Mouse (Mus musculus) lung, adult 10 weeks (tissue): ENCODE results near the gene Mbd4. TPM values are rescaled to one million over a fixed set of nuclear protein-coding genes. Genes with fewer than 3 reads are reported as not detected.

Source experiments
- polyA plus RNA-seq: library from polyadenylated mRNA; stranded (reverse); fragments of 350-450 nt; fragmentation: Illumina TruSeq; extraction: RNeasy Lipid Tissue Mini Kit (QIAGEN cat#74804); gene quantifications from one replicate; pipeline ENCODE4 v1.2.3, GENCODE M21; 2014; ENCODE audit warnings: low read depth, low replicate concordance; ENCODE audit not compliant: insufficient read depth

The Mbd4 gene
- polyA plus RNA-seq, result 1.9 TPM

DNA sequence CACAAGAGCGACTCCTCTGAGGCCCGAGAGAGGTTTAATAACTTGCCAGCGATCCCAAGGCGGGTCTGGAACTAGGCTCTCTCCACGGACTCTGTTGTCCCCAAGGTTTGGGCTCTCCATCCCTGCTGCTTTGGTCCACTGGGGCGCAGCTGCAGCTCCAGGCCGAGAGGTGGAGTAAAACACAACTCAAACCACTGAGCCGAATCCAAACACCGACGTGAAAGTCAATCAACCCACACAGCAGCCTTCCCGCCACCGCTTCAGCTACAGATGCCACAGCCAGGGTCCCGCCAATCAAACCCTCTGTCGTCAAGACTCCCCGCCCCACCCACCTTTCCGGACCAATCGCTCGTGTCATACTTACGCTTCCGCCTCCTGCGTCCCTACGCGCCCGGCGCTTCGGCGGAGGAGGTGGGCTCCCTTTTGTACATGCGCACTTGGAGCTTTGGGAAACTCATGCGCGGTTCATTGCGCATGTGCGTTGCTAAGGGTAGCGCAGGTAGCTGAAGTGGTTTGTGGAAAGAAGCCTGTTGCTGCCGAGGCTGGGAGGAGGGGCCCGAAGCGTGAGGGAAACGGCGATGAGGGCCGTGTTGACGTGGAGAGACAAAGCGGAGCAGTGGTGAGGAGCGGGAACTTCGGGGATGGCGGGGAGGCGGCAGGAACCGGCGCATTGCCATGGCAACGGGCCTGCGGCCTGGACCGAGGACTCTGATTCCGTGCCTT lies at the start of gene Mbd4, which contains the start of gene Ift122:
Mbd4 (minus strand) TSS at position 281 of the 723 bp plus-strand sequence.
Ift122 (plus strand) TSS at position 380 of the 723 bp plus-strand sequence.

DNA sequence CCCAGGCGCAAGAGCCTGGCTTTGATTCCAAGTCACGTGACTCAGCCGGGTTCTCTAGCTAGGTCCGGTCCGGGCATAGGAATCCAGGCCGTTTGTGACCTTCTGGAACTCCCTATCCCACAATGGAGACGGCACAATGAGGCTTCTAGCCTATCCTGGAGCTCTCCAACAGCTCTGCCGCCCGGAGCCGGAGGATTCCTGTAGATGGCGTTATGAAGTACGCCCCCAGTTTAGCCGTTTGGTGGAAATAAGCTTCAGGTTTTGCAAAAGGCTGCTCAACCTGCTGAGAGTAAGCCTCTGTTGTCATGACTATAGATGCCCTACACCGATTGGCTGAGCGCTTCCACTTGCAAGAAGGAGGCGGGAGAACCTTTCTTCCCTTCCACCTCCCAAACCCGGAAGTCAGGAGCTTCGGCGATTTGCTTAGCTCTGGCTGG lies 15.0 kb downstream of the Mbd4 start, which contains the start of gene Efcab12:
Efcab12 (minus strand) TSS at position 252 of the 437 bp plus-strand sequence.

DNA sequence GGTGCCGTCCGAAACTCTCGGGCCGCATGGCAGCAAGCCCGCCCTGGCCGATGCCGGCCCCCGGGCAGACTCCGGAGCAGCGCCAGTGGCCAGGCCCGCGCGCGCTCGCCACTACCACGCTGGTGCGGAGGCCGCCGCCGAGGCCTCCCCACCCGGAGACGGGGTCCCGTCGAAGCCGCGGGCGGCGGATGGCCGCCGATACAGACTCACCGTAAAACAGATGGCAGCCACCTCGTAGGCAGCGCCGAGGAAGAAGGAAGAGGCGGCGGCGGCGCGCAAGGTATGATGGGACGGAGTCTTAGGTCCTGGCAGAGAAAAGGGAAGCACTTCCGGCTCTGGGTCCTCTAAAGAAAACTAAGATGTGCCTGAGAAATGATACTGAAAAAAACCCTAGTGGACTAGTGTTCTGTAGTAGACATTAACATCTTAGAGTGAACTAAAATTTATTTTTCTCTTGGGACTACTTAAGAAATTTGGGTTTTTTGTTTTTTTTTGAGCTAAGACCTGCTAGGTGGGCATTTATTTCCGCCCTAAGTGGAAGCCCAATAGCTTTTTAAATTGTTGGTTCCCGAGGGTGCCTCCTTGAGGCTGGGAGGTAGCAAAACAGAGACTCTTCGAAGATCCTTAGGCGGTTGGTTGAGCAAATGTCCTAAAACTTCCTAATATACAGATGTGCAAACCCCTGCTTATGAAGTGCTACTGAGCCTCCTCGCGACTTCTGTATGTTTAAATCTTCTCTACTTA lies 44.5 kb downstream of the Mbd4 start, which contains the start of gene Rpl32:
Rpl32 (minus strand) TSS at position 260 of the 744 bp plus-strand sequence.

Other genes starting within 250 kb of the Mbd4 start
- 64.7 TPM for gene Raf1, start 176.7 kb downstream of the Mbd4 start, polyA plus RNA-seq
- gene Tmem40, start 91.0 kb downstream of the Mbd4 start, polyA plus RNA-seq, result 2.3 TPM
- gene Cand2, start 78.8 kb downstream of the Mbd4 start, polyA plus RNA-seq, result 0.66 TPM
- gene Rpl32, start 44.6 kb downstream of the Mbd4 start, polyA plus RNA-seq, result 2,276 TPM
- gene Efcab12, start 15.0 kb downstream of the Mbd4 start, polyA plus RNA-seq, result 1.2 TPM
- gene Ift122, start 99 bp upstream of the Mbd4 start, polyA plus RNA-seq, result 5.2 TPM
- gene Rho, start 78.4 kb upstream of the Mbd4 start, polyA plus RNA-seq, result 0.11 TPM
- not detected for gene H1foo, start 91.6 kb upstream of the Mbd4 start, polyA plus RNA-seq
- 31.7 TPM for gene Plxnd1, start 141.6 kb upstream of the Mbd4 start, polyA plus RNA-seq